Mouse (Mus musculus) cortical plate, adult 2 months (tissue): ENCODE data around the gene Arhgef3. TPM values are rescaled to one million over a fixed set of nuclear protein-coding genes. Genes with fewer than 3 reads are reported as not detected.

Source experiments
- H3K27ac ChIP-seq: fragments of 200-500 bp; 2 replicates; pipeline ENCODE4 v1.5.1; 2012; ENCODE audit warnings: low read length, control low read depth, inconsistent platforms; ENCODE audit not compliant: insufficient read depth
- H3K4me1 ChIP-seq: fragments of 200-500 bp; 2 replicates; pipeline ENCODE4 v1.6.1; 2011; ENCODE audit warnings: low read length; ENCODE audit not compliant: control insufficient read depth, insufficient read depth
- H3K4me3 ChIP-seq: fragments of 200-500 bp; 2 replicates; pipeline ENCODE4 v1.5.1; 2011; ENCODE audit warnings: mild to moderate bottlenecking, low read length, control low read depth; ENCODE audit not compliant: insufficient read depth
- CTCF ChIP-seq: fragments of 200-500 bp; IDR thresholded peaks from 2 replicates; pipeline ENCODE4 v1.5.1; 2011; ENCODE audit warnings: mild to moderate bottlenecking, control low read depth, low read length; ENCODE audit not compliant: insufficient read depth; ENCODE audit errors: extremely low read depth
- POLR2A ChIP-seq: fragments of 200-500 bp; IDR thresholded peaks from 2 replicates; pipeline ENCODE4 v1.6.1; 2011; ENCODE audit warnings: mild to moderate bottlenecking, low read length, control low read depth; ENCODE audit not compliant: insufficient read depth; ENCODE audit errors: extremely low read depth
- polyA plus RNA-seq: library from polyadenylated mRNA; depleted of rRNA; stranded (reverse); fragments of >200 nt; gene quantifications from 2 replicates; pipeline ENCODE4 v1.2.3, GENCODE M21; 2012

Arhgef3 gene
- polyA plus RNA-seq, 1 experiment: 42.9 TPM

GRCm38 (mm10) chr14:27312380-27312779, 197.7 kb downstream of the Arhgef3 start:
- H3K4me1 ChIP-seq: no peaks in the 10 kb centered on the region
- no peak overlapping the region for H3K27ac ChIP-seq
- no peak overlapping the region for H3K4me3 ChIP-seq
- TF ChIP-seq POLR2A: no peak
- no peak for TF ChIP-seq CTCF

- Histone ChIP-seq H3K4me3 (no peak overlapping the region), H3K27ac (no peak overlapping the region), H3K4me1 (no peaks in the 10 kb centered on the region)
- TF ChIP-seq POLR2A (no peak), CTCF (no peak)
Measured at GRCm38 (mm10) chr14:27315737-27316136, 201.0 kb downstream of the Arhgef3 start.

- no peak for TF ChIP-seq CTCF
- TF ChIP-seq POLR2A: no peak
- Histone ChIP-seq H3K4me3 (no peak overlapping the region), H3K4me1 (no peaks in the 10 kb centered on the region), H3K27ac (no peak overlapping the region)
Measured at GRCm38 (mm10) chr14:27317146-27317545, 202.4 kb downstream of the Arhgef3 start.

- TF ChIP-seq CTCF (no peak), POLR2A (no peak)
- Histone ChIP-seq H3K4me1 (no peaks in the 10 kb centered on the region), H3K4me3 (no peak overlapping the region), H3K27ac (no peak overlapping the region)
Measured at GRCm38 (mm10) chr14:27319386-27319785, 204.7 kb downstream of the Arhgef3 start.

GRCm38 (mm10) chr14:27322041-27322440, 207.3 kb downstream of the Arhgef3 start:
- Histone ChIP-seq H3K4me1 (no peaks in the 10 kb centered on the region), H3K27ac (no peak overlapping the region)

GRCm38 (mm10) chr14:27324689-27325088, 210.0 kb downstream of the Arhgef3 start:
- Histone ChIP-seq H3K27ac (no peak overlapping the region), H3K4me3 (no peak overlapping the region), H3K4me1 (no peaks in the 10 kb centered on the region)
- no peak for TF ChIP-seq POLR2A
- no peak for TF ChIP-seq CTCF

More at GRCm38 (mm10) chr14:27322041-27322440, 207.3 kb downstream of the Arhgef3 start:
- TF ChIP-seq POLR2A: no peak
- no peak for TF ChIP-seq CTCF
- H3K4me3 ChIP-seq: no peak overlapping the region

- H3K27ac ChIP-seq: no peak overlapping the region
- no peaks in the 10 kb centered on the region for H3K4me1 ChIP-seq
- TF ChIP-seq CTCF (no peak), POLR2A (no peak)
- no peak overlapping the region for H3K4me3 ChIP-seq
Measured at GRCm38 (mm10) chr14:27325537-27325936, 210.8 kb downstream of the Arhgef3 start.

- no peaks in the 10 kb centered on the region for H3K4me1 ChIP-seq
- no peak for TF ChIP-seq CTCF
- no peak overlapping the region for H3K27ac ChIP-seq
- no peak overlapping the region for H3K4me3 ChIP-seq
Measured at GRCm38 (mm10) chr14:27327862-27328261, 213.2 kb downstream of the Arhgef3 start.

- Histone ChIP-seq H3K27ac (no peak overlapping the region), H3K4me1 (no peaks in the 10 kb centered on the region), H3K4me3 (no peak overlapping the region)
- no peak for TF ChIP-seq POLR2A
- no peak for TF ChIP-seq CTCF
Measured at GRCm38 (mm10) chr14:27328952-27329351, 214.3 kb downstream of the Arhgef3 start.

GRCm38 (mm10) chr14:27331490-27332035, 216.9 kb downstream of the Arhgef3 start:
- no peak overlapping the region for H3K4me3 ChIP-seq
- H3K27ac ChIP-seq: no peak overlapping the region
- H3K4me1 ChIP-seq: no peaks in the 10 kb centered on the region
- TF ChIP-seq POLR2A: no peak
- no peak for TF ChIP-seq CTCF
